Mouse (Mus musculus) MEL (cell line): ENCODE measurements around the gene Ndufa10.

ENCODE experiments used
- BHLHE40 ChIP-seq: IDR thresholded peaks from 2 replicates; pipeline ENCODE4 v1.6.1; 2012; ENCODE audit warnings: low read depth, mild to moderate bottlenecking, inconsistent platforms, low read length, improper control_type of control experiment, borderline replicate concordance
- CHD2 ChIP-seq: IDR thresholded peaks from 2 replicates; pipeline ENCODE4 v1.6.1; 2011; ENCODE audit warnings: low read length, improper control_type of control experiment
- CTCF ChIP-seq, 3 experiments: IDR thresholded peaks in 2 of 3; conservative IDR thresholded peaks in 1 of 3; 2 replicates each; pipeline ENCODE4 v1.5.1; 2011 to 2012; ENCODE audit warnings: low read length in 3 of 3, low read depth in 2 of 3, mild to moderate bottlenecking in 2 of 3, improper control_type of control experiment in 1 of 3, inconsistent platforms in 1 of 3, mixed read lengths in 1 of 3, moderate library complexity in 1 of 3; ENCODE audit not compliant: control insufficient read depth in 1 of 3, insufficient read depth in 1 of 3, poor library complexity in 1 of 3, severe bottlenecking in 1 of 3
- EP300 ChIP-seq, 2 experiments: IDR thresholded peaks; 2 replicates each; pipeline ENCODE4 v1.6.1; 2011; ENCODE audit warnings: improper control_type of control experiment in 2 of 2, low read length in 2 of 2, low read depth in 1 of 2, mild to moderate bottlenecking in 1 of 2
- GABPA ChIP-seq: IDR thresholded peaks from 2 replicates; pipeline ENCODE4 v1.6.1; 2012; ENCODE audit warnings: low read depth, mild to moderate bottlenecking, inconsistent platforms, low read length, improper control_type of control experiment, moderate library complexity
- GATA1 ChIP-seq: IDR thresholded peaks from 2 replicates; pipeline ENCODE4 v1.6.1; 2011; ENCODE audit warnings: low read depth, low read length, improper control_type of control experiment
- KAT2A ChIP-seq: conservative IDR thresholded peaks from 2 replicates; pipeline ENCODE4 v1.6.1; 2012; ENCODE audit warnings: low read depth, low read length, improper control_type of control experiment, inconsistent platforms
- MAFK ChIP-seq: IDR thresholded peaks from 2 replicates; pipeline ENCODE4 v1.6.1; 2011; ENCODE audit warnings: low read depth, mild to moderate bottlenecking, low read length, improper control_type of control experiment, borderline replicate concordance
- POLR2A ChIP-seq, 2 experiments: IDR thresholded peaks; 2 replicates each; pipeline ENCODE4 v1.6.1; 2011 to 2012; ENCODE audit warnings: low read length in 2 of 2, mild to moderate bottlenecking in 2 of 2, control low read depth in 1 of 2, improper control_type of control experiment in 1 of 2, low read depth in 1 of 2, moderate library complexity in 1 of 2; ENCODE audit not compliant: control insufficient read depth in 1 of 2, insufficient read depth in 1 of 2, poor library complexity in 1 of 2
- RAD21 ChIP-seq: IDR thresholded peaks from 2 replicates; pipeline ENCODE4 v1.6.1; 2011; ENCODE audit warnings: mild to moderate bottlenecking, low read depth, low read length, improper control_type of control experiment
- TAL1 ChIP-seq: IDR thresholded peaks from 2 replicates; pipeline ENCODE4 v1.6.1; 2012; ENCODE audit warnings: mild to moderate bottlenecking, inconsistent platforms, low read length, moderate library complexity, mixed read lengths
- ZC3H11A ChIP-seq: IDR thresholded peaks from 2 replicates; pipeline ENCODE4 v1.6.1; 2012; ENCODE audit warnings: low read depth, mild to moderate bottlenecking, inconsistent platforms, low read length, improper control_type of control experiment
- ZKSCAN1 ChIP-seq: IDR thresholded peaks from 2 replicates; pipeline ENCODE4 v1.6.1; 2012; ENCODE audit warnings: low read depth, mild to moderate bottlenecking, inconsistent platforms, low read length, improper control_type of control experiment, moderate library complexity

DNA sequence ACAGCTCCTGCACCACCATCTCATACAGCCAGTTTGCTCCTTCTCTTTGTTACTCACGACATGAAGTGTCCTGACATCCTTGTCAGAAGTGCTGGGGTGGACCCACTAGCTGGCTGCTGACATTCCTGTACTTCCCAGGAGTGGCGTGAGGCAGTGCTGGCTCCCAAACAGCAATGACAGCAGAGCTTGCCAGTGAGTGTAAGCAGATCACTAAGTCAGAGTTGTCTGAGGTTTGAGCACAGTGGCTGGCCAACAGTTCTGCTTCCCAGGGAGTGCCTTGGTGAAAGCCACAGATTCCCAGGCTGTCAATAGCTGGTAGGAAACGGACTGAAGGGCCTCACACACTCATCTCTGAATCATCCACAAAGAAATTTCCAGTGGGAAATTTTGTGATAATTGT, 25.4 kb downstream of the Ndufa10 start:
- TF ChIP-seq TAL1 = no peak
- TF ChIP-seq GATA1 = no peak
- no peak for TF ChIP-seq EP300 (IDR thresholded peaks at IDR 0.05; ENCODE audit: low read depth in 1 of 2, low read length in 2 of 2)
- no peak for TF ChIP-seq GABPA
- TF ChIP-seq CTCF (IDR thresholded peaks at IDR 0.05 in 2 of 3, conservative IDR thresholded peaks at IDR 0.05 in 1 of 3; ENCODE audit: control insufficient read depth in 1 of 3, insufficient read depth in 1 of 3, low read depth in 2 of 3, low read length in 3 of 3, poor library complexity in 1 of 3, severe bottlenecking in 1 of 3) = no peak
- TF ChIP-seq POLR2A (IDR thresholded peaks at IDR 0.05; ENCODE audit: control insufficient read depth in 1 of 2, insufficient read depth in 1 of 2, low read depth in 1 of 2, low read length in 2 of 2, poor library complexity in 1 of 2) = no peak
- TF ChIP-seq CHD2 = no peak
- no peak for TF ChIP-seq ZC3H11A
- no peak for TF ChIP-seq BHLHE40
- TF ChIP-seq RAD21 = no peak
- TF ChIP-seq ZKSCAN1 = no peak
- no peak for TF ChIP-seq KAT2A
- no peak for TF ChIP-seq MAFK
